Mouse (Mus musculus): ENCODE measurements around the gene Prrt1.

The Prrt1 gene

DNA sequence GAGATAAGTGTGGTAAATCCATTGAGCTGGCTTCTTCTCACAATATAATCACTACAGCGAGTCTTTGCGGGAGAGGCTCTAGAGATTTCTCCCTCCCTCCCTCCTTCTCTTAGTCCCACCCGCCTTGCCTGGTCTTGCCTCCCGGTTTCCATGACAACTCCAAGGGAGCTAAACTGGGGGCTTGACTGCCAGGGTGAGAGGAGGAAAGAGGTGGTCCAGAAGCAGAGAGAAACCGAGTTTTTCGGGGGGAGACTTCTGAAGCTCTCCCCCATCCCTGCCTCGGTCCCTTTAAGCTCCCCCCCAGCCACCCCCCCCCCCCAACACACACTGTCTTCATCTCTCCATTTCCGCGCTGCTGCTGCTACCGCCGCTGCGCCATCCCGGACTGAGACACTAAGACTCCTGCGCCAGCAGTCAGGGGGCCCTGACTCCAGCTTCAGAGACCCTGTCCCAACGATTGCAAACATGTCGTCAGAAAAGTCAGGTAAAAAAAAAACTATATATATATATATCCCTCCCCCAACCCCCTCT lies at the start of gene Prrt1:
TSS of gene Prrt1 (plus strand) at position 313 of the 531 bp plus-strand sequence.
- ATAC-seq (ENCODE audit: insufficient number of reproducible peaks, low FRiP score, low TSS enrichment): no peak

DNA sequence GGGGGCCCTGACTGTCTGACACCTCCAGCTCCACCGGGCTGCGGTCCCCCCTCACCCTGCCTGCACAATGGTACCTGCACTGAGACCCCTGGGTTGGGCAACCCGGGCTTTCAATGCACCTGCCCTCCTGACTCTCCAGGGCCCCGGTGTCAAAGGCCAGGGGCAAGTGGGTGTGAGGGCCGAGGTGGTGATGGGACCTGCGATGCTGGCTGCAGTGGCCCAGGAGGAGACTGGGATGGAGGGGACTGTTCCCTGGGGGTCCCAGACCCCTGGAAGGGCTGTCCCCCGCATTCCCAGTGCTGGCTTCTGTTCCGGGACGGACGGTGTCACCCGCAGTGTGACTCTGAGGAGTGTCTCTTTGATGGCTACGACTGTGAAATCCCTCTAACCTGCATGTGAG lies 46.8 kb upstream of the Prrt1 start:
- no peak for ATAC-seq (ENCODE audit: insufficient number of reproducible peaks, low FRiP score, low TSS enrichment)

DNA sequence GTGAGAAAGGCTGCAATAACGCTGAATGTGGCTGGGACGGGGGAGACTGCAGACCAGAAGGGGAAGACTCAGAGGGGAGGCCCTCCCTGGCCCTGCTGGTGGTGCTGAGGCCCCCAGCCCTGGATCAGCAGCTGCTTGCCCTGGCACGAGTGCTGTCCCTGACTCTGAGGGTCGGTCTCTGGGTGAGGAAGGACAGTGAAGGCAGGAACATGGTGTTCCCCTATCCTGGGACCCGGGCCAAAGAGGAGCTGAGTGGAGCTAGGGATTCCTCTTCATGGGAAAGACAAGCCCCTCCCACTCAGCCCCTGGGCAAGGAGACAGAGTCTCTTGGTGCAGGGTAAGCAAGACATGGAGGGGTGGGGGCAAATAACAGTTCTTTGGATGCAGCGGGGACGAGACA lies 45.9 kb upstream of the Prrt1 start:
- ATAC-seq (ENCODE audit: insufficient number of reproducible peaks, low FRiP score, low TSS enrichment): no peak

DNA sequence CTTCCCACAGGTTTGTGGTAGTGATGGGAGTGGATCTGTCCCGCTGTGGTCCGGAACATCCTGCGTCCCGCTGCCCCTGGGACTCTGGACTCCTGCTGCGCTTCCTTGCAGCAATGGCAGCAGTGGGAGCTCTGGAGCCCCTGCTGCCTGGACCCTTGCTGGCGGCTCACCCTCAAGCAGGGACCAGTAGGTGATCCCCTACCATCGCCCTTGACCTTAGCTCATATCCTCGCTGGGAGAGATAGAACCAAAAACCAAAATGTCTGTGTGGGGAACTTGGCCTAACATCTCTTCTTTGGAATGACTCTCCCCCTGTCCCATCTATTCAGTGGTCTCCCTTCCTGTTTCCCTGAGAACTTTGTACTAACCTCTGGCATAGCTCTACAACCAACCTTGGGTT lies 45.5 kb upstream of the Prrt1 start:
- no peak for ATAC-seq (ENCODE audit: insufficient number of reproducible peaks, low FRiP score, low TSS enrichment)

DNA sequence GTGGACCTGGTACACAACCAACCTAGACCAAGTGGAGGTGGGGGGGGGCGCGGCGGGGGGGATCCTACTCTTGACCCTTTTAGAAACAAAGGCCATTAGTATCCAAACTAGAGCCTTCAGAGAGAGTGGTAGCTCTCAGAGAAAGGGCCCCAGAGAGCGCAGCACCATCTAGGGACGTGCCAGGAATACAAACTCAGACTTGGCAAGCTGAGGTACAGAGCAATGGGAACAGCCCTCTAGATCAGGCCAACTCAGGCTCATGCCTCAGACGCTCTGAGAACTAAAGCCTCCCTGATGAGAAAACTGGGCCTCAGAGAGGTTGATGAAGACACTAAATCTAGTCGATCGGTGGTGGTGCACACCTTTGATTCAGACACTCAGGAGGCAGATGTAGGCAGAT lies 44.2 kb upstream of the Prrt1 start:
- no peak for ATAC-seq (ENCODE audit: insufficient number of reproducible peaks, low FRiP score, low TSS enrichment)

DNA sequence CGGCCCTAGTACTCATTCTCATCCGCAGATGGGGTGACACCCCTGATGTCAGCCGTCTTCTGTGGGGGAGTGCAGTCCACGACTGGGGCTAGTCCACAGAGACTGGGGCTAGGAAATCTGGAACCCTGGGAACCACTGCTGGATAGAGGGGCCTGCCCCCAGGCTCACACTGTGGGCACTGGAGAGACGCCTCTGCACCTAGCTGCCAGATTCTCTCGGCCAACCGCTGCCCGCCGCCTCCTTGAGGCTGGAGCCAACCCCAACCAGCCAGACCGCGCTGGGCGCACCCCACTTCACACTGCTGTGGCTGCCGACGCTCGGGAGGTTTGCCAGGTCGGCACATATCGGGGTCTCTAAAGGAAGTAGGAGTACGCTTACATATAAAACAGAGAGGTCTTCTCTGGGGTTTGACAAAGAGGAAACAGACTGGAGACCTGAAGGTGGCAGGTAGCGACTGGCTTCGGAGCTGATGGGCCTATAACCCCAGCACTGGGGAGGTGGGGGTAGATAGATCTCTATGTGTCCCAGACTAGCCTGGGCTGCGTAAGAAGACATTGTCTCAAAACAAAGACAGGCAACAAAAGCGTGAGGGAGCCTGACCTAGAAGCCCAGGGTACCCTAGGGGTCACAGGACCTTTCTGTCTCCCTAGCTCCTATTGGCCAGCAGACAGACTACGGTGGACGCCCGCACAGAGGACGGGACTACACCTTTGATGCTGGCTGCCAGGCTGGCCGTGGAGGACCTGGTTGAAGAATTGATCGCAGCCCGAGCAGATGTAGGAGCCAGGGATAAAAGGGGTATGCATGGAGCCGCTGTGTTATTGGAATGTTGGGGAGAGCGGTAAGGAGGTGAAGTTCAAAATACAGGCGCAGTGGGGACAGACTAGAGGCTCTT lies 43.2 kb upstream of the Prrt1 start:
- ATAC-seq (ENCODE audit: insufficient number of reproducible peaks, low FRiP score, low TSS enrichment): no peak

DNA sequence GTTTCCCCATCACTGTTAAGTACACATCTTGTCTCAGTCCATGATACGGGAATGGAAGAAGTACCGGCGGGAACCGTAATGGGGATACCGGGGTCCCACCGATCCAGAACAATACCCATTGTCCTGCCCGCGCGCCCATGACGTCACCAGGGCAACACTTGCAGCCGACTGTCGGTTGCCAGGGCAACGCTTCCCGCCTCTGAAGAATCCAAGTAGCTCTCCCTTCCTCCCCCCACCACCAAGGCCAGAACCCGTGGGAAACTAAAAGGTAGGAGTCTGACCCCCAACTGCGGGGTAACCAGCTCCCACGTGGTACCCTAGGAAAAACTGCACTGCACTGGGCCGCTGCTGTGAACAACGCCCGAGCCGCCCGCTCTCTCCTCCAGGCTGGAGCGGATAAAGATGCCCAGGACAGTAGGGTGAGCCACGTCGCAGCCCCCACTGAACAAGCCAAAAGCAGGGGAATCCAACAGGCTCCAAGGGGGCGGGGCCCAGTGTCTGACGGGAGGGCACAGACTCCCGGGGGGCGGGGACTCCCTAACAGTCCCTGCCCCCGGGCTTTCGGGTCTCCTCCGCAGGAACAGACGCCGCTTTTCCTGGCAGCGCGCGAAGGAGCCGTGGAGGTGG lies 42.4 kb upstream of the Prrt1 start:
- ATAC-seq (ENCODE audit: insufficient number of reproducible peaks, low FRiP score, low TSS enrichment): peak; percentile 40

DNA sequence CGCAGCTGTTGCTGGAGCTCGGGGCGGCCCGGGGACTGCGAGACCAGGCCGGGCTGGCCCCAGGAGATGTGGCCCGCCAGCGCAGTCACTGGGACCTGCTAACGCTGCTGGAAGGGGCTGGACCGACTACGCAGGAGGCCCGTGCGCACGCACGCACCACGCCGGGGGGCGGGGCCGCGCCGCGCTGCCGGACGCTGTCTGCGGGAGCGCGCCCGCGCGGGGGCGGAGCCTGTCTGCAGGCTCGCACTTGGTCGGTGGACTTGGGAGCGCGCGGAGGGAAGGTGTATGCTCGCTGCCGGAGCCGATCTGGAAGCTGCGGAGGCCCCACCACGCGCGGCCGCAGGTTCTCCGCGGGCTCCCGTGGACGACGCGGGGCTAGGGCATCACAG lies 41.9 kb upstream of the Prrt1 start:
- peak; percentile 67 for ATAC-seq (ENCODE audit: insufficient number of reproducible peaks, low FRiP score, low TSS enrichment)

DNA sequence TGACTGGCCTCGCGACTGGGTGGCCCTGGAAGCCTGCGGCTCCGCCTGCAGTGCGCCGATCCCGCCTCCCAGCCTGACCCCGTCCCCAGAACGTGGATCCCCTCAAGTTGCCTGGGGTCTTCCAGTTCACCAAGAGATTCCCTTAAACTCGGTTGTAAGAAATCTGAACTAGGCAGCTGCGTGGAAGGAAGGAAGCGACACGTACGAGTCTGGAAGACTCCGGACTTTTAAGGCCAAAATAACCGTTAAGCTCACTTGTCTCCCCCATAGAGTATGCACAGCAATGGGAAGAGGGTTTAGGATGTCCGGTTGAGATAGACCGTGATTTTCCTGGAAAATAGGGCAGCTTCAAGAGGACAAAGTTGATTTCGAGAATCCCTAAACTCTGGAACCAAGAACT lies 41.5 kb upstream of the Prrt1 start:
- ATAC-seq (ENCODE audit: insufficient number of reproducible peaks, low FRiP score, low TSS enrichment): no peak

DNA sequence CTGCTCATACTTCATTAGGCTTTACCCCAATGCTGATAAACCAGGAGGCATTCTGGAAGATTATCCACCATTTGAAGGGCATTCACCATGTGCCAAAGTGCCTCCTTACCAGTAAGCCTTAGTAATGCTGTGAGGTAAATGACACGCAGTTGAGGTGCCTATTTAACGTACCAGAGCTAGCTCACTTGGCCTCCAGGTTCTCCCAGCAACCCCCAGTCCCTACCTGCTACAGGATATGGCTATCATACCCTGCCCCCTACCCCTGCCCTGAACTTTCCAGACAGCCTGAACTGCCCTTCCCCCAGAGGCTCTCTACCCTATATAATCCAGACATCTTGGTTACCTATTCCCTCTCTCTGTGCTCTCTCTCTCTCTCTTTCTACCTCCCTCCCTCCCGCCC lies 40.6 kb upstream of the Prrt1 start:
- ATAC-seq (ENCODE audit: insufficient number of reproducible peaks, low FRiP score, low TSS enrichment): no peak

DNA sequence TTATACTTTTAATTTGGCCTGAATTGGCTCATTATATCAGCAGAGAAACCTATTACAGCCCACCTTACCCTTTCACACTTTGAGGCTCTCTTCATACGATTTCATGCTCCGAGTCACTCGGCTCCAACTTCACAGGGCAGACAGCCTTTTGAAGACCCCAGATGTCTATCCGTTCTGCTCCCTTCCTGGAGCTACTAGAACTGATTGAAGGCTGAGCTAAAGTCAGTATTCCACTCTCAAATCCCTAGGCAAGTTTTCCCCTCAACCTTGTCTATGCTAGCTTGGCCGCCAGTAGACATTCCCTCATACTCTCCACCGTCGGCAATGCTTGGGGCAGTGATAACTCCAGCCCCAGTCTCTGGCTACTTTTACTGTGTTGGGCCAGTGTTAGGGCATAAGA lies 40.1 kb upstream of the Prrt1 start:
- no peak for ATAC-seq (ENCODE audit: insufficient number of reproducible peaks, low FRiP score, low TSS enrichment)

DNA sequence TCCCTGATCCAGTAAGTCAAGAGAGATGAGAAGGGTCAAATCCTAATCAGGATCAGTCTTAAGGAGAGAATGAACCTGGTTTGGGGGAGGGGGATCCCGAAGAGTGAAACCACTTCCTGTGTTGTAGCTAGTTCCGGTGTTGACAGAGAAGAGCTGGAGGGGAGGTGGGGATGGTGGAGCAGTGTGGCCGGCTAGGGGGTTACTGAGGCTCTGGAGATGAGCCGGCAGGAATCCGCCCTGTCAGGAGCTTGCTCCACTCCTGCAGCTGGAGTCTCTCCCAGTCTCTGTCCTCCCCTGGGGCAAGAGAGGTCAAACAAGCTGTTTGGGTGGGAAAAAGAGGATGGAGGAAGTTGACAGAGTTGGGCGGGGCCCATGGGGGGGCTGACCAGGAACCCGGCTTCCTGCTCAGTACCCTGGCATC lies 39.6 kb upstream of the Prrt1 start, which contains the start of gene Gpsm3:
TSS of gene Gpsm3 (plus strand) at position 126 of the 421 bp plus-strand sequence.
- no peak for ATAC-seq (ENCODE audit: insufficient number of reproducible peaks, low FRiP score, low TSS enrichment)

DNA sequence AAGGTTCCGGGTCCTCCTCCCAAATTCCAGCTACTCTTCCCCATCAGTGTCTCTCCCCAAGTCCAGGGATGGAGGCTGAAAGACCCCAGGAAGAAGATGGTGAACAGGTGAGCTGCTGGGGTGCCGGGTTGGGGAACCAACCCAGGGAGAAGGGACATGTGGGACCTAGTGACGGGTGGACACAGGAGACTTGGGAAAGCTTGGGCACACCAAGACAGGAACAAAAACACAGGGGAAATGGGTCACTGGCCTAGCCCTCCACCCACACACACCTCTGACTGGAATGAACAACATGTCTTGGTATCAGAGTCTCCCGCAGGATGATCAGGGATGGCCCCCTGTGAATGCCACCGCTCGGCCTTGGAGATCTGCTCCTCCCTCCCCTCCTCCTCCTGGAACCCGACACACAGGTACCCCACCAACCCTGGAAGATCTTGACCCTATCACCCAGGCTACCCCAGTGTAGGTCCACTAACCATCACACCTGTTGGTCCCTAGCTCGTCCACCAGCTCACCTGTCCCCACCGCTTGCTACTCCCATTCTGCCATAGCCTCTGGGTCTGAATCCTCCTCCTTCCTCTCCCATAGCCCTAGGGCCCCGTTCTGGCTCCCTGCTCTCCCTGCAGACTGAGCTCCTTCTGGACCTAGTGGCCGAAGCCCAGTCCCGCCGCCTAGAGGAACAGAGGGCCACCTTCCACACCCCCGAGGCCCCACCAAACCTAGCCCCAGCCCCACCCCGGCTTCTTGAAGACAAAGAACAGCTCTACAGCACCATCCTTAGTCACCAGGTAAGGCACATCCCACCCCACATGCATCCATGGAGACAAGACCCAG lies 39.0 kb upstream of the Prrt1 start:
- no peak for ATAC-seq (ENCODE audit: insufficient number of reproducible peaks, low FRiP score, low TSS enrichment)

DNA sequence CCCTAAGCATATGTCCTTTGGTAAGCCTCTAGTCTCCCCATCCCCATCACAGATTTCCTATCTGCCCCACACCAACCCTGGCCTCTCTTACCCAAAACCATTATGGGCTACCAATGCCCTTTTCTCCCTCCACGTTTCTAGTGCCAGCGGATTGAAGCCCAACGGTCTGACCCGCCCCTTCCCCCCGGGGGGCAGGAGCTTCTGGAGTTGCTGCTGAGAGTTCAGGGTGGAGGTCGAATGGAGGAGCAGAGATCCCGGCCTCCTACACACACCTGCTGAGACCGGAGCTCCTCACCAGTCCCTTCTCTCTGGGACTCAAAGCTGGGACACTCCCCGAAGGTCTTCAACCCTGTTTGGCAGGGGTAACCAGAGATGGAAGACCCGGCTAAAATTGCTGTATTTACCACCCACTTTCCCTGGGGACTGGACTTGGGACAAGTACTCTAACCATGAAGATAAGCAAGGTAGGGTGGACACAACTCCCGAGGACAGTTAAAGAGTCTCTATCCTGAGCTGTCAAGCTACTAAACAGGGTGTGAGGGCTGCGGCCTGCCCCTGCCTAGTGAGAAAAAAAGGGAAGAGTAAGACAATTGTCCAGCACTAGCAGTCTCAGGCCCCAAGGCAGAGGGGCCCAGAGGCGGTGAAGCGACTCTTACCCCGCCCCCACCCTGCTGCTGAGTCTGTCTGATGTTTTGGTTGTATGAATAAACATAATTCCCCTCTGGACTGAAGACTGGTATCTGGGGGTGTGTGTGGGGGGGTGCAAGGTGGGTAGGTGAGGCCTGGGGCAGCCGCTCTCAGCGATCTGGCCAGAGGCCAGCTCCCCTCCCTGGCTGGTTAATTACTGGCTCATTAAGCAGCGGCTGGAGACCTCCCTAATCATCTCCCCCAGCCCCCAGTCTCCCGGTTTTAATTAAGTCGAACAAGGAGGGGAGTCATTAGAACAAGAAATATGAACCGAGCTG lies 38.0 kb upstream of the Prrt1 start, which contains the start of gene Pbx2:
TSS of gene Pbx2 (plus strand) at position 238 of the 965 bp plus-strand sequence.
- no peak for ATAC-seq (ENCODE audit: insufficient number of reproducible peaks, low FRiP score, low TSS enrichment)

DNA sequence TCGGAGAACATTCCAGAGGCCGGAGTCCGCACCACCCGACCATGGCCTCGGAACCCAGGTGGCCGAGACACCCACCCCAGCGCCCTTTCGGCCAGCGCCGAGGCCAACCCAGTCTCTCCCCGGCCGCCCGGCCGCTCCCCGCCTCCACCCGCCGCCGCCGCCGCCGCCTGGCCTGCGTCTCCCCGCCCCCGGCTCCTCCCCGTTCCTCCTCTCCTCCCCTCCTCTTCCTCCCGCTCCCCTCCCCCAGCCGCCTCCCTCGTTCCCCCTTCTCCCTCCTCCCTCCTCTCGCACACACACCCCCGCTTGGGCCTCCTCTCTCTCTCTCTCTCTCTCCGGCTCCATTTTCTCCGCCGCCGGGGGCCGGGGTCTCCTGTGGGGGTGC lies 37.3 kb upstream of the Prrt1 start:
- ATAC-seq (ENCODE audit: insufficient number of reproducible peaks, low FRiP score, low TSS enrichment): 0 out of 2 replicates have a peak, but pooled peaks have one; percentile 29

DNA sequence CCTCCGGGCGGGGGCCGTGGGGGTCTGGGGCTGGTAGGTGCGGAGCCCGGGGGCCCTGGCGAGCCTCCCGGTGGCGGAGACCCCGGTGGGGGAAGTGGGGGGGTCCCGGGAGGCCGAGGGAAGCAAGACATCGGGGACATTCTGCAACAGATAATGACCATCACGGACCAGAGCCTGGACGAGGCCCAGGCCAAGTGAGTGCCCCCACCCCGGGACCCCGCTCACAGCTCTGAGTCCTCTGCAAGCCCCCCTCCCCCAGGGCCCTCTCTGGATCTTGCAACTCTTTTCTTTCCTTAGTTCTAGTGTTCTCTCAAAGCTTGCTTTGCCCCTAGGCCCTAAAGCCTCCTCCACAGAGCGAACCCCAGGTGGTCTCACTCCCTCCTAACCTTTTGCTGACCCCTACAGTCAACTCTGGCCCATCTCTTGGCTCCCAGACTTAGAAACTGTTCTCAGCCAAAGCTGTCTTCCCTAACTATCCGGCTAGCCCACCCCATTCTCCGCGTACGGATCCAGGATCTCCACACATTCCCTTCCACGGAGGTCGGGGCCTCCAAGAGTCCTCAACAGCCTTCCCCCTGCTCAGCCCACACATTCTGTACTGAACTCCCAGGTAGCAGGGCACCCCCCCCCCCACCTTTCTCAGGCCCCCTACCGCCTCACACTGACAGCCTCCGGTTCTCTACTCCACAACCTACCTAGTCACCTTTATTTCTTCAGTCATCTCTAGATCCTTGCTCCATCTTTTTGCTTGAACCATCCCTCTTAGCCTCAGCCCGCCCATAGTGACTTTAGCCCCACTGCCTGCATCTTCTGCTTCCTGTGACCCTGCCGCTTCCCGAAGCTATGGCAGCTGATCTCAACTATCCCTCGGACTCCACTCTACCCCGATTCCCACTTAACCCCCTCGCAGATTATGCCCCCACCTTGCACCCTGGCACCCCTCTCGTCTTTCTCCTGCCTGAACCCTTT lies 36.5 kb upstream of the Prrt1 start:
- no peak for ATAC-seq (ENCODE audit: insufficient number of reproducible peaks, low FRiP score, low TSS enrichment)

DNA sequence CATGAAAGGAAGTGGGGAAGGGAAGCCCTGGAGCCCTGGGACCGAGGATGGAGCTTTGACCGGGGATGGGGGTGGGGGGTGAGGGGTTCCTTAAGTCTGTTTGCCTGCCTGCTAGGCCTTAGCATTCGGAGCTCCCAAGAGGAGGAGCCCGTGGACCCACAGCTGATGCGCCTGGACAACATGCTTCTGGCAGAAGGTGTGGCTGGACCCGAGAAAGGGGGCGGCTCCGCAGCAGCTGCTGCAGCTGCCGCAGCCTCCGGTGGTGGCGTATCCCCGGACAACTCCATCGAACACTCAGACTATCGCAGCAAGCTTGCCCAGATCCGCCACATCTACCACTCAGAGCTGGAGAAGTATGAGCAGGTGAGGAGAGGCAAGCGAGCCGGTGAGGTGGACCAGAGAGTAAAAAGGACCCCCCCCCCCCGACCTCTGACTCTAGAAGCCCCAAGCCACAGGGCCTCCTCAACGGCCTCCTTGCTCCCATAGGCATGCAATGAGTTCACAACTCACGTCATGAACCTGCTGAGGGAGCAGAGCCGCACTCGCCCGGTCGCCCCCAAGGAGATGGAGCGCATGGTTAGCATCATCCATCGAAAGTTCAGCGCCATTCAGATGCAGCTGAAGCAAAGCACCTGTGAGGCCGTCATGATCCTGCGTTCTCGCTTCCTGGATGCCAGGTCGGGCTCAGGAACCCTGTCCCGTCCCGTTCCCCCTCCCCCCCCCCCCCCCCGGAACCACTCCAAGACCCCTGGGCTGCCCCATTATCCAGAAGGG lies 35.4 kb upstream of the Prrt1 start:
- ATAC-seq (ENCODE audit: insufficient number of reproducible peaks, low FRiP score, low TSS enrichment): no peak

DNA sequence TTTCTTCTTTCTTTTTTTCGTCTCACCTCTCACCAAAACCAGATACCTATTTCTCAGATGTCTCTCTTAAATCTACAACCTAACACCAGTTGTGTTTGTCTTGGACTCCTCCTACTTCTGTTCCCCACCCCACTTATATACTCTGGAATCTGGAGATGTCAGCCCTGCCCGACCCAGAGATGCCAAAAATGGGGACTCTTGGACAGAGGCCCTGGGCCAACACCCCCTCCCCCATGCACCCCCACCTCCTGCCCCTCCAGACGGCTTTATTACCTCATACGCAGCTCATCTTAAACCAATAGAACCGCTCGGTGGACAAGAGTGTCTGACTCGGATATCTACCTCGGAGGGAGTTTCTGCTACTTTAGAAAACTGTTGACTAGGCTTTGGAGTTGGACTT lies 33.2 kb upstream of the Prrt1 start:
- no peak for ATAC-seq (ENCODE audit: insufficient number of reproducible peaks, low FRiP score, low TSS enrichment)
